Mouse (Mus musculus): ENCODE measurements around the gene Arl1.

Gene Arl1

DNA sequence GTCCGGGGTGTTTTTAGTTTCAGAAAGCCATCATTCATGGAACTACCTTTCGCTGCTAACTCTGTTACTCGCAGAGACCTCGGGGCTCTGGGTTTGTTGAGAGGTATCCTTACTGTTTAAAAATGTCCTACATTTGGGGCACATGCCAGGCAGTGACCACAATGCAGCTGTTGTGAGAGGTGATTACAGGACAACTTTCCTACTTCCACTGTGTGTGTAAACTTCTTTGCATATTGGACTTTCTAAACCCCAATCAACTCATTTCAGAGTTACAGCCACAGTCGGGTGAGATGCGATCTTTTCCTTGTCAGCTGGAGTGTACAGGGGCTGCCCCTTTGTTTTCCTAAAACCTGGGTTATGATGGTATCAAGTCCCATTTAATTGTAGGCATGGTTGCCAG is 15.0 kb upstream of the Arl1 start:
- H3K27me3 ChIP-seq (ENCODE audit: insufficient read depth, low read length): no peaks in the 10 kb centered on the region
- H3K36me3 ChIP-seq (ENCODE audit: insufficient read depth, low read length): no peaks in the 10 kb centered on the region
- H3K4me3 ChIP-seq (replicated peaks; ENCODE audit: low read length): no peak overlapping the region
- peaks cover 32% of the 10 kb centered on the region for H3K4me1 ChIP-seq (replicated peaks; ENCODE audit: low read depth, low read length)
- TF ChIP-seq POU5F1 (IDR thresholded peaks at IDR 0.05; ENCODE audit: borderline replicate concordance, low read length) (no peak), NANOG (IDR thresholded peaks at IDR 0.05; ENCODE audit: borderline replicate concordance, low read length) (no peak), CTCF (conservative IDR thresholded peaks at IDR 0.05; ENCODE audit: low read length) (no peak)
- H3K9me3 ChIP-seq (ENCODE audit: low read length): no peaks in the 10 kb centered on the region

DNA sequence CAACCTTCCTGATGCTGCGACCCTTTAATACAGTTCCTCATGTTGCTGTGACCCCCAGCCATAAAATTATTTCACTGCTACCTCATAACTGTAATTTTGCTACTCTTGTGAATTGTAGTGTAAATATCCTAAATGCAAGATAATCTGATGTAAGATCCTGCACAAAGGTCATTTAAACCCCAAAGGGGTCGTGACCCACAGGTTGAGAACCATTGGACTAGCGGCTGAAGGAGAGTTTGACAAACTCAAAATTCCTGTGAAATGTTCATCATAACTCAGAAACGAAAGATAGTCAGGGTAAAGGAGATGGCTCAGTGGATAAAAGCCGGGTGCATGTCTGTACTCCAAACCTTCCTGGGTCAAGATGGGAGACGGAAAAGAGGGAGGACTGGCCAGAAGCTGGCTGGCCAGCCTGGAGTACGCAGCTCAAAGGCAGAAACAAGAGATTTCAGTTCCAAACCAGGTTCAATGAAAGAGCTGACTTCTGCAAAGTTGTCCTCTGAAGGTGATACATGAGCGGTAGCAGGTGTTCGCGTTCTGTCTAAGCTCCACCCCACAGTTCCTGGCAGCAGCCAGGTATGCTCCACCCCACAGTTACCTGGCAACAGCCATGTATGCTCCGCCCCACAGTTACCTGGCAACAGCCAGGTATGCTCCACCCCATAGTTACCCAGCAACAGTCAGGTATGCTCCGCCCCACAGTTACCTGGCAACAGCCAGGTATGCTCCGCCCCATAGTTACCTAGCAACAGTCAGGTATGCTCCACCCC is 13.5 kb upstream of the Arl1 start:
- no peaks in the 10 kb centered on the region for H3K9me3 ChIP-seq (ENCODE audit: low read length)
- H3K4me3 ChIP-seq (replicated peaks; ENCODE audit: low read length): peak overlapping the region; percentile 59
- no peaks in the 10 kb centered on the region for H3K27me3 ChIP-seq (ENCODE audit: insufficient read depth, low read length)
- no peaks in the 10 kb centered on the region for H3K36me3 ChIP-seq (ENCODE audit: insufficient read depth, low read length)
- TF ChIP-seq POU5F1 (IDR thresholded peaks at IDR 0.05; ENCODE audit: borderline replicate concordance, low read length) (no peak), NANOG (IDR thresholded peaks at IDR 0.05; ENCODE audit: borderline replicate concordance, low read length) (no peak), CTCF (conservative IDR thresholded peaks at IDR 0.05; ENCODE audit: low read length) (no peak; the same call in 1 of the 2 replicates)
- H3K4me1 ChIP-seq (replicated peaks; ENCODE audit: low read depth, low read length): peaks cover 27% of the 10 kb centered on the region

DNA sequence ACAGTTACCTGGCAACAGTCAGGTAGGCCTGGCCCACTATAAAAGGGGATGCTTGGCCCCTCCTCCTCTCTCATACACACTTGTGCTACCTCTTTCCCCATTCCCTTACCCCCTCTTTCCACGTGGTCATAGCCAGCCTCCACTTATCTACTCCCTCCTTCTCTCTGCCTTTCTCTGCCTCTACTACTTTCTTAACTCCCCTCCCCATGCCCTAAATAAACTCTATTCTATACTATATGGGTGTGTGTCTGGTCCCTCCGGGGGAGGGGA is 13.0 kb upstream of the Arl1 start:
- TF ChIP-seq NANOG (IDR thresholded peaks at IDR 0.05; ENCODE audit: borderline replicate concordance, low read length) (no peak), CTCF (conservative IDR thresholded peaks at IDR 0.05; ENCODE audit: low read length) (no peak), POU5F1 (IDR thresholded peaks at IDR 0.05; ENCODE audit: borderline replicate concordance, low read length) (no peak)
- H3K36me3 ChIP-seq (ENCODE audit: insufficient read depth, low read length): no peaks in the 10 kb centered on the region
- peaks cover 27% of the 10 kb centered on the region for H3K4me1 ChIP-seq (replicated peaks; ENCODE audit: low read depth, low read length)
- H3K27me3 ChIP-seq (ENCODE audit: insufficient read depth, low read length): no peaks in the 10 kb centered on the region
- H3K9me3 ChIP-seq (ENCODE audit: low read length): no peaks in the 10 kb centered on the region
- H3K4me3 ChIP-seq (replicated peaks; ENCODE audit: low read length): no peak overlapping the region

DNA sequence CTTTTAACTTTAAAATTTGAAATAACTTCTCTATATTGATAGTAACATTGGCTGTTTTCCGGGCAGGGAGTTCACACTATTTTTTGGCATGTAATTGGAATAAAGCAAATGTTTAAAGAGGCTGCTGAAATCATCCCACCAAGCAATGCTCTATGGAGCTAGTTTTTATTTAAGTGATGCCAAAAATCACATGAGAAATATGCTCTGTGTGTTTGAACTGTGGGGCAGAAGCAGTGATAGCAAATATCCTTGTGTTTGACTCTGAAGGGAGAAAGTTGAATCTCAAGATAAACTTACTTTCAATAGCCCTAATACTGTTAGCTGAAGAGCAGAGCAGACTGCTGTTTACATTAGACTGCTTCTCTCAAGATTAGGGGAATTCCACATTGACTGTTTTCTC is 11.0 kb upstream of the Arl1 start:
- Histone ChIP-seq H3K9me3 (ENCODE audit: low read length) (no peaks in the 10 kb centered on the region), H3K4me3 (replicated peaks; ENCODE audit: low read length) (no peak overlapping the region), H3K4me1 (replicated peaks; ENCODE audit: low read depth, low read length) (peaks cover 33% of the 10 kb centered on the region), H3K36me3 (ENCODE audit: insufficient read depth, low read length) (no peaks in the 10 kb centered on the region), H3K27me3 (ENCODE audit: insufficient read depth, low read length) (no peaks in the 10 kb centered on the region)
- no peak for TF ChIP-seq NANOG (IDR thresholded peaks at IDR 0.05; ENCODE audit: borderline replicate concordance, low read length)
- no peak for TF ChIP-seq POU5F1 (IDR thresholded peaks at IDR 0.05; ENCODE audit: borderline replicate concordance, low read length)
- no peak for TF ChIP-seq CTCF (conservative IDR thresholded peaks at IDR 0.05; ENCODE audit: low read length)

DNA sequence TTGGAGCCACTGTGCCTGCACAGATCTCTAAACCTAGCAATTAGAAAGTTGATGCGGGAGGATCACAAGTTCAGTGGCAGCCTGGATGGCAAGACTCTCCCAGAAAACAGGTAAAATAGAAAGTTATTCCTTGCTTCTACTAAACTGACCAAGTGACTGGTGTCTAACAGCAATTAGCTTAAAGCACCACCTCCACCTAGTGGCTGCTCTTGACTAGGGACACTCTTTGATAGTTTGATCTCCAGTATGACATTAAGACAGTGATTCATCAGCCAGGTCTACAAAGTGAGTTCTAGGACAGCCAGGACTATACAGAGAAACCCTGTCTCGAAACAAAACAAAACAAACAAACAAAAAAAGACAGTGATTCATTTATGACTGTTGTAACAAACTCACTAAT is 5.3 kb upstream of the Arl1 start:
- no peaks in the 10 kb centered on the region for H3K9me3 ChIP-seq (ENCODE audit: low read length)
- peaks cover 6% of the 10 kb centered on the region; the same call in 1 of the 2 replicates for H3K27me3 ChIP-seq (ENCODE audit: insufficient read depth, low read length)
- no peaks in the 10 kb centered on the region for H3K36me3 ChIP-seq (ENCODE audit: insufficient read depth, low read length)
- TF ChIP-seq NANOG (IDR thresholded peaks at IDR 0.05; ENCODE audit: borderline replicate concordance, low read length): no peak
- peak; percentile 34 for TF ChIP-seq CTCF (conservative IDR thresholded peaks at IDR 0.05; ENCODE audit: low read length)
- H3K4me3 ChIP-seq (replicated peaks; ENCODE audit: low read length): no peak overlapping the region
- H3K4me1 ChIP-seq (replicated peaks; ENCODE audit: low read depth, low read length): peaks cover 20% of the 10 kb centered on the region

DNA sequence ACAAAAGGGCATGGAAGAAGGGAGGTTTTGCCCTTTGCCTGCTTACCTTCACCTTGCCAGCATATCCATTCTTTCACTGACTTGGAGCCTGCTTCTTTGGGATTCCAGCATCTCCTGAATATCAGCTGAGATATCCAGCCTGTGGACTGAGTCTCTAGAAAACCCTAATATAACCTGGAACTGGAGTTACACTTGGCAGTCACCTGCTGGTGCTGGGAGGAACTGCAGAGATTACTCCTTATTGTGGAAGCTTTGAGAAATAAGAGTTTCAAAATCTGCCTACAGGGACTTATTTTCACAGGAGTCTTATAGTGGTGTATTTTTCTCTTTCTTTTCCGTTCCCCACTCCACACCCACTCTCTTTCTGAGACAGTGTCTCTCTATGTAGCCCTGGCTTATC is 3.5 kb upstream of the Arl1 start:
- Histone ChIP-seq H3K4me3 (replicated peaks; ENCODE audit: low read length) (no peak overlapping the region), H3K27me3 (ENCODE audit: insufficient read depth, low read length) (peaks cover 13% of the 10 kb centered on the region; the same call in 1 of the 2 replicates), H3K36me3 (ENCODE audit: insufficient read depth, low read length) (no peaks in the 10 kb centered on the region), H3K4me1 (replicated peaks; ENCODE audit: low read depth, low read length) (peaks cover 27% of the 10 kb centered on the region), H3K9me3 (ENCODE audit: low read length) (no peaks in the 10 kb centered on the region)
- no peak for TF ChIP-seq POU5F1 (IDR thresholded peaks at IDR 0.05; ENCODE audit: borderline replicate concordance, low read length)
- TF ChIP-seq CTCF (conservative IDR thresholded peaks at IDR 0.05; ENCODE audit: low read length): peak; percentile 79

DNA sequence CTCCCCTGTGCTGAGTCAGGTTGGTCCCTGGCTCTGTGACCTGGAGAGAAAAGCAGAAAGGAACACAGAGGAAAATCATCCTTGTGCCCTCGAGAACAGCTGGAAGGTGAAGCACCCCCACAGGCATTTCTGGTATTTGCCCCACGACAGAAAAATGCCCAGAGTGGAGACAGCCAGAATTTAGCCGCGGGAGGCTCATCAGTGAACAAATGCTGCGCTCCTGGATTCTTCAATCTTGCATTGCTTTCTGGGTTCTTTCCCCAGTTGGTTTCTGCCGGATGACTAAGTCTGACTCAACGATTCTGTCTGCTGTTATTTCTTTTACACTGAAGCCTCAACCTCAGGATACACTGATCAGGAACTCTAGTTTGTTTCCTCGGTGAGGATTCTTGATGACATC is 2.5 kb upstream of the Arl1 start:
- Histone ChIP-seq H3K36me3 (ENCODE audit: insufficient read depth, low read length) (no peaks in the 10 kb centered on the region), H3K4me3 (replicated peaks; ENCODE audit: low read length) (no peak overlapping the region), H3K27me3 (ENCODE audit: insufficient read depth, low read length) (peaks cover 15% of the 10 kb centered on the region; the same call in 1 of the 2 replicates), H3K4me1 (replicated peaks; ENCODE audit: low read depth, low read length) (peaks cover 32% of the 10 kb centered on the region), H3K9me3 (ENCODE audit: low read length) (no peaks in the 10 kb centered on the region)
- TF ChIP-seq POU5F1 (IDR thresholded peaks at IDR 0.05; ENCODE audit: borderline replicate concordance, low read length) (no peak), NANOG (IDR thresholded peaks at IDR 0.05; ENCODE audit: borderline replicate concordance, low read length) (no peak), CTCF (conservative IDR thresholded peaks at IDR 0.05; ENCODE audit: low read length) (no peak)

DNA sequence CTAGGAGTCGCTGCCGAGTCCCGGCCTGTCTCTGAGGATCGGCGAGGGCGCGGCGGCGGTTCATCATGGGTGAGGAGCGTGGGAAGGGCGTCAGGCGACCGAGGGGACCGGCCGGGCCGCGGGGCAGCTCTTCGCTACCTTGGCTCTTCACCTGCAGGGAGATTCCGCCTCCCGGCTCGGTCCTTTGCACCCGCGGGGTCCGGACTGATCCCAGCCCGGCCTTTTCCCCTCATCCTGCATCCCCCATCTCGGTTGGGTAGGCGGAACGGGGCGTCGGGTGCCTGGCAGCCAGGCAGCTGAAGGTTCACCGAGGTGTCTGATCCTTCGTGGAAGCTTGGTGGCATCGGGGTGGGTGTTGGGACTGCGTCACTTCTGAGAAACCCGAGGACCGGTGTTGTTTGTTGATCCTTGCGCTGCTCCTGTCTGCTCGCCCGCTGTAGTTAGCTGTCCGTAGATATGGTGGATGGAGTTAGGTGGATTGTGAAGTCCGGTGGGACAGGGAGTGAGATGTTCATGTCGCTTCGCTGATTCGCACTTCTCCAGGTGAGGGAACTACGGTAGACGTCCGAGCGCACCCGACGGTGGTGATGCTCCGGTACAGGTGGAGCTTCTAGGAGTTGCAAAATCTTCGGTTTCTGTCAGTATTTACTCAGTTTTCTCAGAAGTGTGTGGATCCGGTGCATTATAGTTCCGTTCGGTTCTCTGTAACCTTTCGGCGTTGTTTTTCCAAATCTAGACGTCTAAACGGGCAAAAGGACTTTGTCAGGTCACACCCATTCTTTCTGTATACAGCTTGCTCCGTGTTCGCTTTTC is 1.0 kb downstream of the Arl1 start:
- no peaks in the 10 kb centered on the region for H3K9me3 ChIP-seq (ENCODE audit: low read length)
- peaks cover 15% of the 10 kb centered on the region; the same call in 1 of the 2 replicates for H3K27me3 ChIP-seq (ENCODE audit: insufficient read depth, low read length)
- H3K36me3 ChIP-seq (ENCODE audit: insufficient read depth, low read length): peaks cover 21% of the 10 kb centered on the region
- peak overlapping the region; percentile 96 for H3K4me3 ChIP-seq (replicated peaks; ENCODE audit: low read length)
- peaks cover 16% of the 10 kb centered on the region for H3K4me1 ChIP-seq (replicated peaks; ENCODE audit: low read depth, low read length)
- TF ChIP-seq NANOG (IDR thresholded peaks at IDR 0.05; ENCODE audit: borderline replicate concordance, low read length) (no peak), POU5F1 (IDR thresholded peaks at IDR 0.05; ENCODE audit: borderline replicate concordance, low read length) (no peak), CTCF (conservative IDR thresholded peaks at IDR 0.05; ENCODE audit: low read length) (no peak)
